Mouse (Mus musculus) thymus, postnatal 0 days (tissue): Measurements from ENCODE around the gene Tie1. TPM values are rescaled to one million over a fixed set of nuclear protein-coding genes. Genes with fewer than 3 reads are reported as not detected.

Source experiments
- DNase-seq: peaks from one replicate; pipeline ENCODE4 v3.0.0-alpha.2; 2015; ENCODE audit warnings: low spot score
- polyA plus RNA-seq: library from polyadenylated mRNA; unstranded; fragments of >200 nt; fragmentation: Nextera tagmentation; extraction: Ambion mirVana; gene quantifications from 2 replicates; pipeline ENCODE4 v1.2.1, GENCODE M21; 2015

Gene Tie1
- polyA plus RNA-seq, 1 experiment from 2014 or later = 8.2 TPM

DNA sequence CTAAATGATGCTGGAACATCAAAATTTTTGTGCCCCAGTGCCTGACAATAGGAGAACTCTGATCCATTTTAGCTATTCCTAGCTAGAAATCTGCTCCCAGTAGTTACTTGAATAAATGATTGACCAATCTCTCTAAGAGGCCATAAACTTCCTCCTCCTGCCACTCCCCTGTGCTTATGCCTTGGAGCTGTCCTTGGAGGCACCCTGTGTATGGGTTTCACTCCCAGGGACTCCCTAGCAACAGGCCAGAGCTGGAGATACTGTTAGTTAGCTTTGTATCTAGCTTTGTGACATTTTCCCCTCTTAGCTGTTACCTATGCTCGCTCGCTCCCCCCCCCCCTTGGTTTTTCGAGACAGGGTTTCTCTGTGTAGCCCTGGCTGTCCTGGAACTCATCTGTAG lies 68.5 kb downstream of the Tie1 start:
- no peak for DNase-seq

Other genes with a start within 250 kb of the Tie1 start
- 32.2 and 33.7 TPM in 2 replicates for gene Ptprf, start 198.7 kb downstream of the Tie1 start, polyA plus RNA-seq
- gene Szt2, start 80.8 kb downstream of the Tie1 start, polyA plus RNA-seq = 5.4 and 8.4 TPM in 2 replicates
- gene Med8, start 80.7 kb downstream of the Tie1 start, polyA plus RNA-seq = 103 and 109 TPM in 2 replicates
- 47.4 and 50.9 TPM in 2 replicates for gene Elovl1, start 62.0 kb downstream of the Tie1 start, polyA plus RNA-seq
- gene Cdc20, start 52.7 kb downstream of the Tie1 start, polyA plus RNA-seq = 241 and 247 TPM in 2 replicates
- gene Mpl, start 32.5 kb downstream of the Tie1 start, polyA plus RNA-seq = 0.33 and 0.39 TPM in 2 replicates
- 3.0 TPM in 2 replicates for gene 2610528J11Rik, start 36.9 kb upstream of the Tie1 start, polyA plus RNA-seq
- 0.60 and 1.1 TPM in 2 replicates for gene Tmem125, start 54.0 kb upstream of the Tie1 start, polyA plus RNA-seq
- 0.14 and 0.15 TPM in 2 replicates for gene Cfap57, start 130.7 kb upstream of the Tie1 start, polyA plus RNA-seq
- 209 and 229 TPM in 2 replicates for gene Ebna1bp2, start 130.7 kb upstream of the Tie1 start, polyA plus RNA-seq
- not detected in 2 replicates for gene Olfr62, start 168.9 kb upstream of the Tie1 start, polyA plus RNA-seq
- gene Olfr1342, start 202.7 kb upstream of the Tie1 start, polyA plus RNA-seq = not detected in 2 replicates
- not detected in 2 replicates for gene Olfr1341, start 213.5 kb upstream of the Tie1 start, polyA plus RNA-seq
- not detected in 2 replicates for gene Olfr1340, start 230.1 kb upstream of the Tie1 start, polyA plus RNA-seq
- gene Olfr1339, start 242.1 kb upstream of the Tie1 start, polyA plus RNA-seq = not detected in 2 replicates